Mouse (Mus musculus) neutrophil, adult 59 days (primary cell): ENCODE results near the gene Serpinb7. TPM values are rescaled to one million over a fixed set of nuclear protein-coding genes. Genes with fewer than 3 reads are reported as not detected.

Source experiments
- total RNA-seq, 2 experiments: library from RNA; stranded (reverse); gene quantifications; 1 replicate in 1 of 2; 2 replicates in 1 of 2; pipeline ENCODE4 v1.2.4; 2023

Gene Serpinb7
- not detected for total RNA-seq

GRCm38 (mm10) chr1:107399355-107399754, at the start of gene Serpinb7:
Gene Serpinb7, plus strand, starts transcription at chr1:107399655.

GRCm38 (mm10) chr1:107360898-107361297, 38.6 kb upstream of the Serpinb7 start, which contains the start of gene Serpinb11:
Gene Serpinb11, plus strand, starts transcription at chr1:107361198.

Other genes with a start within 250 kb of the Serpinb7 start
- not detected for gene Serpinb3b, start 121.3 kb upstream of the Serpinb7 start, total RNA-seq
- gene Serpinb3c, start 121.3 kb upstream of the Serpinb7 start, total RNA-seq, result not detected
- under 1 TPM in 1 of 2 experiments, not detected in 1; 0.35 TPM for gene Serpinb11, start 38.5 kb upstream of the Serpinb7 start, total RNA-seq
- 1 to 10 TPM; 5.4 to 6.8 TPM for gene Serpinb2, start 111.8 kb downstream of the Serpinb7 start, total RNA-seq
- 1 to 10 TPM; 1.7 TPM for gene Serpinb8, start 190.4 kb downstream of the Serpinb7 start, total RNA-seq